Mouse (Mus musculus) limb, embryonic 10.5 days (tissue): ENCODE results near the gene Arl13b. TPM values are rescaled to one million over a fixed set of nuclear protein-coding genes. Genes with fewer than 3 reads are reported as not detected.

ENCODE experiments used
- DNase-seq: peaks from one replicate; pipeline ENCODE4 v3.0.0-alpha.2; 2017; ENCODE audit warnings: low spot score
- H3K27ac ChIP-seq: fragments of 300-500 bp; sonication (generic); 2 replicates; pipeline ENCODE4 v1.5.1; 2016; ENCODE audit warnings: mild to moderate bottlenecking
- H3K27me3 ChIP-seq: fragments of 300-500 bp; sonication (generic); 2 replicates; pipeline ENCODE4 v1.6.1; 2016; ENCODE audit warnings: low read depth, mild to moderate bottlenecking; ENCODE audit not compliant: poor library complexity, severe bottlenecking
- H3K36me3 ChIP-seq: fragments of 300-500 bp; sonication (generic); 2 replicates; pipeline ENCODE4 v1.6.1; 2016; ENCODE audit warnings: mild to moderate bottlenecking, moderate library complexity
- H3K4me1 ChIP-seq: fragments of 300-500 bp; sonication (generic); 2 replicates; pipeline ENCODE4 v1.6.1; 2016
- H3K4me3 ChIP-seq: fragments of 300-500 bp; sonication (generic); 2 replicates; pipeline ENCODE4 v1.5.1; 2016; ENCODE audit warnings: mild to moderate bottlenecking, moderate library complexity
- H3K9me3 ChIP-seq: fragments of 300-500 bp; sonication (generic); replicated peaks from 2 replicates; pipeline ENCODE4 v1.6.1; 2016; ENCODE audit warnings: mild to moderate bottlenecking
- WGBS: fragments of 180-500 bp; shearing (Covaris S2); methylation state at CpG from one replicate; pipeline ENCODE4 v1.1.7; 2016; 5-methylcytosine and 5-hydroxymethylcytosine counted together
- microRNA-seq: library from miRNA; unstranded; fragments of <30 nt; microRNA quantifications from one replicate; pipeline ENCODE4, GENCODE M21; 2017
- polyA plus RNA-seq: library from polyadenylated mRNA; unstranded; fragments of >200 nt; fragmentation: Nextera tagmentation; extraction: Ambion mirVana; gene quantifications from 2 replicates; pipeline ENCODE4 v1.2.1, GENCODE M21; 2016

The Arl13b gene
- polyA plus RNA-seq, 1 experiment from 2014 or later: 18.1 TPM

DNA sequence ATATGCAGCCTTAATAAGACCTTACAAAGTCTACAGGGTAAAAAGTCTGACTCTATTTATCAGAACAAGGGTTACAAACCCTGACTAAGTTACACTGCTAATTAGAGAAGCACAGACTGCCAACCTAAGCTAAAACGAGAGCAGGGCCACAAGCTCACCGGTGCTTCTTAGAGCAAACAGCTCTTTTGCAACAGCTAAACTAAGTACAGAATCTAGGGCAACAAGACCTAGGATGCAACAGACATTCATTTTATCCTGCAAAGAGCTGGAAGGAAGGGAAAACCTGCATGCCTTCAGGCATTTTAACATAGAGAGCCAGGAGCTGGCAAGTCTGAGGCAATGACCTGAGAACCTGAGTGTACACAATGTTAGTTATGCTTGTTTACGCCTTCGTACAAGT, 93.8 kb downstream of the Arl13b start:
- Histone ChIP-seq H3K27ac (no peak overlapping the region), H3K4me3 (no peak overlapping the region), H3K27me3 (no peaks in the 10 kb centered on the region), H3K9me3 (no peaks in the 10 kb centered on the region), H3K36me3 (no peaks in the 10 kb centered on the region), H3K4me1 (no peaks in the 10 kb centered on the region)
- DNase-seq: no peak
- WGBS: 95% methylated on average over 4 of the region's 4 CpGs

DNA sequence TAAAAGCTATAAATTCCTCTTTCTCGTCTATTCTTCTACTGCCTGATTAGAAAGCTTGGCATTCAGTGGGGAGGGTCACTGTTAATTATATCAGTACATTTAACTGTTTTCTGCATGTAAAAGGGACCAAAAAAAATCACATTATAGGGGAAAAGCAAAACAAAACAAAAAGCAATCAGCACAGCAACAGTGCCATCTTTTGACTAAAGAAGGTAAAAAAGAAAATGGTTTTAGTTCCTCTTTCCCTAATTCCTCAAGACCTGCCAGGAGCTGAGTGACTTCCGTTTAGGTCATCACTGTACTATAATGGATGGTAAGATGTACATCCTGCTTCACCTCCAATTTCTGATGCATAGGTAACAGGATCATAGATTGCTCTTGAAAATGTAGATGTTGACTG, 101.0 kb downstream of the Arl13b start:
- Histone ChIP-seq H3K27me3 (no peaks in the 10 kb centered on the region), H3K4me1 (no peaks in the 10 kb centered on the region), H3K36me3 (no peaks in the 10 kb centered on the region), H3K9me3 (no peaks in the 10 kb centered on the region), H3K27ac (no peak overlapping the region), H3K4me3 (no peak overlapping the region)
- 88% methylated on average over 2 of the region's 2 CpGs for WGBS
- no peak for DNase-seq

Small RNA genes within 50 kb of the gene (microRNA-seq; reads per million reads assigned to microRNA genes)
- gene Gm25986: not detected

Other genes starting within 250 kb of the Arl13b start
- gene Nsun3, start 60.2 kb downstream of the Arl13b start, polyA plus RNA-seq: 6.3 and 7.8 TPM in 2 replicates
- gene Stx19, start 32.4 kb downstream of the Arl13b start, polyA plus RNA-seq: 0.19 and 0.34 TPM in 2 replicates
- gene Pros1, start 7.3 kb upstream of the Arl13b start, polyA plus RNA-seq: 15.8 and 16.5 TPM in 2 replicates